Mouse (Mus musculus) intestine, embryonic 16.5 days (tissue): ENCODE data around the gene Adgrg3. TPM values are rescaled to one million over a fixed set of nuclear protein-coding genes. Genes with fewer than 3 reads are reported as not detected.

Source experiments
- ATAC-seq: fragments of 200-750 bp; cut with Nextera tagmentation; 2 replicates; pipeline ENCODE4 v1.8.0; 2017; ENCODE audit warnings: moderate TSS enrichment, moderate library complexity
- H3K27ac ChIP-seq: fragments of 300-500 bp; sonication (generic); 2 replicates; pipeline ENCODE4 v1.5.1; 2014; ENCODE audit warnings: mild to moderate bottlenecking, low read length
- H3K27me3 ChIP-seq: fragments of 300-500 bp; sonication (generic); replicated peaks from 2 replicates; pipeline ENCODE4 v1.6.1; 2014; ENCODE audit warnings: low read length, control low read depth, mixed read lengths; ENCODE audit not compliant: control insufficient read depth, insufficient read depth
- H3K36me3 ChIP-seq: fragments of 300-500 bp; sonication (generic); 2 replicates; pipeline ENCODE4 v1.6.1; 2014; ENCODE audit warnings: low read length, control low read depth; ENCODE audit not compliant: control insufficient read depth, insufficient read depth
- H3K4me1 ChIP-seq: fragments of 300-500 bp; sonication (generic); 2 replicates; pipeline ENCODE4 v1.6.1; 2014; ENCODE audit warnings: low read length, control low read depth, mixed read lengths; ENCODE audit not compliant: control insufficient read depth, insufficient read depth
- H3K4me2 ChIP-seq: fragments of 300-500 bp; sonication (generic); 2 replicates; pipeline ENCODE4 v1.6.1; 2014; ENCODE audit warnings: low read depth, low read length, control low read depth
- H3K4me3 ChIP-seq: fragments of 300-500 bp; sonication (generic); 2 replicates; pipeline ENCODE4 v1.5.1; 2014; ENCODE audit warnings: mild to moderate bottlenecking, low read length
- H3K9ac ChIP-seq: fragments of 300-500 bp; sonication (generic); 2 replicates; pipeline ENCODE4 v1.6.1; 2014; ENCODE audit warnings: low read depth, low read length
- H3K9me3 ChIP-seq: fragments of 300-500 bp; sonication (generic); 2 replicates; pipeline ENCODE4 v1.6.1; 2016; ENCODE audit warnings: low read length, control low read depth; ENCODE audit not compliant: control insufficient read depth
- WGBS: fragments of 180-500 bp; shearing (Covaris S2); extraction: QIAGEN DNeasy Blood & Tissue Kit; methylation state at CpG from one replicate; pipeline ENCODE4 v1.1.7; 2014; 5-methylcytosine and 5-hydroxymethylcytosine counted together
- polyA plus RNA-seq: library from polyadenylated mRNA; unstranded; fragments of >200 nt; fragmentation: Nextera tagmentation; extraction: Ambion mirVana; gene quantifications from 2 replicates; pipeline ENCODE4 v1.2.1, GENCODE M21; 2015

Gene Adgrg3
- polyA plus RNA-seq, 1 experiment from 2014 or later = 3.0 TPM

- H3K27ac ChIP-seq = no peak overlapping the region
- H3K4me3 ChIP-seq = no peak overlapping the region
- H3K9ac ChIP-seq = no peak overlapping the region
- no peaks in the 10 kb centered on the region for H3K9me3 ChIP-seq
- H3K4me2 ChIP-seq = no peak overlapping the region
- no peak for ATAC-seq
- peaks cover 44% of the 10 kb centered on the region for H3K4me1 ChIP-seq
- 65% methylated on average over 6 of the region's 6 CpGs for WGBS
- no peaks in the 10 kb centered on the region for H3K36me3 ChIP-seq
- no peaks in the 10 kb centered on the region for H3K27me3 ChIP-seq
Measured at GRCm38 (mm10) chr8:94997857-94998243, 19.6 kb upstream of the Adgrg3 start.

- Histone ChIP-seq H3K4me1 (peaks cover 41% of the 10 kb centered on the region), H3K36me3 (no peaks in the 10 kb centered on the region)
- 39% methylated on average over 2 of the region's 2 CpGs for WGBS
Measured at GRCm38 (mm10) chr8:94998431-94998830, 19.1 kb upstream of the Adgrg3 start.

DNA sequence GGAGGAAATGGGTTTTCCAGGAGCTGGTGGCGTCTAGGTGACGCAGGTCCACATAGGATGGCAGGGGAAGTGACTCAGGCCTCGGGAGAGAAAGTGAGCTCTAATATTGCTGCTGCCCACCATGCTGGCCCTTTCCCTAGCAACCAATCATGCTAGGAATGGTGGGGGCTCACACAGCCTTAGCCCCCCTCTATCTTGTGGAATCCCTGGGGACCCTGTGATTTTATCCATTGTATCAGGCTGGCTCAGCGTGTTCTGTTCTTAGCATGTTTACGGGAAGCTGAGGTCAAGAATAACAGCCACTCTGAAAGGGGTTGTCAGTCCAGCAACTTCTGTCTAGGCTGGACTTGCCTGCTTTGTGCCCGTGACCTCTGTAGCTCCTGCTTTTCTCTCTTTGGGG lies 18.5 kb upstream of the Adgrg3 start:
- ATAC-seq = no peak
- 52% methylated on average over 6 of the region's 6 CpGs for WGBS

More at GRCm38 (mm10) chr8:94998431-94998830, 19.1 kb upstream of the Adgrg3 start:
- Histone ChIP-seq H3K4me3 (no peak overlapping the region), H3K9ac (no peak overlapping the region), H3K4me2 (no peak overlapping the region), H3K27me3 (no peaks in the 10 kb centered on the region), H3K9me3 (no peaks in the 10 kb centered on the region), H3K27ac (no peak overlapping the region)
- no peak for ATAC-seq

GRCm38 (mm10) chr8:94999956-95000355 lies 17.5 kb upstream of the Adgrg3 start:
- Histone ChIP-seq H3K36me3 (no peaks in the 10 kb centered on the region), H3K4me3 (no peak overlapping the region), H3K9me3 (no peaks in the 10 kb centered on the region), H3K27ac (0 out of 2 replicates have a peak overlapping the region, but pooled peaks have one; percentile 43), H3K4me2 (no peak overlapping the region), H3K4me1 (peaks cover 37% of the 10 kb centered on the region), H3K9ac (no peak overlapping the region), H3K27me3 (no peaks in the 10 kb centered on the region)
- WGBS = 47% methylated on average over 6 of the region's 6 CpGs
- ATAC-seq = 0 out of 2 replicates have a peak, but pooled peaks have one; percentile 5

More for the DNA sequence above, 18.5 kb upstream of the Adgrg3 start:
- Histone ChIP-seq H3K27me3 (no peaks in the 10 kb centered on the region), H3K9me3 (no peaks in the 10 kb centered on the region), H3K36me3 (no peaks in the 10 kb centered on the region), H3K4me2 (no peak overlapping the region), H3K4me3 (no peak overlapping the region), H3K4me1 (peaks cover 38% of the 10 kb centered on the region), H3K9ac (no peak overlapping the region), H3K27ac (peak overlapping the region; percentile 50)

- Histone ChIP-seq H3K9ac (no peak overlapping the region), H3K9me3 (no peaks in the 10 kb centered on the region), H3K4me3 (no peak overlapping the region), H3K4me1 (peaks cover 37% of the 10 kb centered on the region), H3K36me3 (no peaks in the 10 kb centered on the region), H3K4me2 (no peak overlapping the region), H3K27me3 (no peaks in the 10 kb centered on the region), H3K27ac (peak overlapping the region; percentile 26; the same call in 1 of the 2 replicates)
- 14% methylated on average over 5 of the region's 5 CpGs for WGBS
- peak; percentile 19 for ATAC-seq
Measured at GRCm38 (mm10) chr8:95000684-95001083, 16.8 kb upstream of the Adgrg3 start.

DNA sequence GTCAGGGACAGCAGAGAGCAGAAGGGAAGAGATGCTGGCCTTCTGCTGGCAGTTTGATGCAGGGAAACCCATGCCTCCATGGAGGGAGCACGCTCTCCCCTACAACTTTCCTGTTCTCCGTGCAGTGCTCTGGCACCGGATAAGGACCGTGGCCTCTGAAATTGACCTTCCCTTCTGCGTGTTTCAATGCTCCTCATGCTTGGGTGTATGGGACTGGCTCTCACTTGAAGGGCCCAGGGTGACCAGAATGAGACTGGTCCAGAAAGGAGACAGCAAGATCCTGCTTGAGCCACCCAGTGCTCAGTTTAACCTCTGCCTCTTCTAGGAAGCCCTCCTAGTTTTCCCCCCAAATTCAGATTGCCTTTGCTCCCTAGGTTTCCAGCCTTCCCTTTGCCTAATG lies 16.3 kb upstream of the Adgrg3 start:
- Histone ChIP-seq H3K27me3 (no peaks in the 10 kb centered on the region), H3K4me1 (peaks cover 33% of the 10 kb centered on the region), H3K36me3 (no peaks in the 10 kb centered on the region), H3K9me3 (no peaks in the 10 kb centered on the region), H3K27ac (peak overlapping the region; percentile 26; the same call in 1 of the 2 replicates), H3K4me2 (no peak overlapping the region), H3K4me3 (no peak overlapping the region), H3K9ac (no peak overlapping the region)
- ATAC-seq = no peak
- 70% methylated on average over 5 of the region's 5 CpGs for WGBS

GRCm38 (mm10) chr8:95001655-95002054 lies 15.8 kb upstream of the Adgrg3 start:
- H3K4me1 ChIP-seq = peaks cover 28% of the 10 kb centered on the region
- 11% methylated on average over 7 of the region's 7 CpGs for WGBS

DNA sequence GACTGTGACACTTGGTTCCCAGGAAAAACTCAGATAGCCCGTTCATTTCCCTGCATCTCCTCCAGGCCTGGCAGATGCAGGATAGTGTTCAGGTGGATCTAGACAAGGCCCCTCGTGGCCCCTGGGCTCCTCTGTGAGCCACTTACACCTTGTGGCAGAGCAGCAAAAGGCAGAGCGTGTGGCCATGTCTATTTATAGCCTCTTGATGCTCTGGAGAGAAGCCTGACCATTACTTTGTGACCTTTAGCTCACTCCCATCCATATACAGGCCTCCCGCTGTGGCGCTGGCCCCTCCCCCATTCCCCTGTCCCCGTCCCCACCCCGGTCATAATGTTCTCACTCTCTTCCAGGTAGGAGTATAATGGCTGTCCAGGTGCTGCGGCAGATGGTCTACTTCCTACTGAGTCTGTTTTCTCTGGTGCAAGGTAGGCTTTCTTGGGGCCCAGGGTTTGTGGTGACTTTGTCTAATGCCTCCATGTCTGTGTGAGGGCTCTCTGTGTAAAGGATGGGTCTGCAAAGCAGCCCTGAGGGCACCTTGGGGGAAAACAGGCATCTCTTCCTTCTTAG lies 15.3 kb upstream of the Adgrg3 start:
- no peak overlapping the region for H3K4me3 ChIP-seq
- no peak overlapping the region for H3K4me2 ChIP-seq
- WGBS = 34% methylated on average over 8 of the region's 8 CpGs
- H3K27ac ChIP-seq = peak overlapping the region; percentile 38; the same call in 1 of the 2 replicates
- no peaks in the 10 kb centered on the region for H3K27me3 ChIP-seq
- H3K36me3 ChIP-seq = no peaks in the 10 kb centered on the region
- no peaks in the 10 kb centered on the region for H3K9me3 ChIP-seq
- peaks cover 26% of the 10 kb centered on the region for H3K4me1 ChIP-seq
- ATAC-seq = peak; percentile 22; the same call in 1 of the 2 replicates
- 0 out of 2 replicates have a peak overlapping the region, but pooled peaks have one; percentile 39 for H3K9ac ChIP-seq

More at GRCm38 (mm10) chr8:95001655-95002054, 15.8 kb upstream of the Adgrg3 start:
- peak; percentile 69 for ATAC-seq
- Histone ChIP-seq H3K4me3 (no peak overlapping the region), H3K9ac (0 out of 2 replicates have a peak overlapping the region, but pooled peaks have one; percentile 39), H3K27ac (peak overlapping the region; percentile 26; the same call in 1 of the 2 replicates), H3K27me3 (no peaks in the 10 kb centered on the region), H3K4me2 (no peak overlapping the region), H3K9me3 (no peaks in the 10 kb centered on the region), H3K36me3 (no peaks in the 10 kb centered on the region)

DNA sequence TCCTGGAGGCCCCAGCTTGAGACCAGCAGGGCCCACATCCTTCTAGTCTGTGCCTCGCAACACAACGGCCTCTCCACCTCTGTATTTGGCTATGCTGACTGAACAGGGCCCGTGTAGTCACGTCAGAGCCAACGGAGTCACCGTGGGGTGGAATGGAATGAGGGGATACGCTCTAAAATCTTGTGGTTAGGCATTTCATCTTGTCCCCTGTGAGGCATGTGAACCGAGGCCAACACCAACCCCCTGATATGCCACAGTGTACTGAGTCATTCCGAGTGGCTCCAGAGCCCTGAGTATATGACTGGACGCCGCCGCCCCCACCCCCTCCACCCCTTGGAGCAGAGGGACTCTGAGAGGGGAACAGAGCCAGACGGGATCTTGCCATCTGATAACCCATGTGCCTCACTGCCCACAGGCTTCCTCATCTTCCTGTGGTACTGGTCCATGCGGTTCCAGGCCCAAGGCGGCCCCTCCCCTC lies 5.0 kb upstream of the Adgrg3 start:
- no peak for ATAC-seq
- H3K4me1 ChIP-seq = no peaks in the 10 kb centered on the region
- H3K4me2 ChIP-seq = no peak overlapping the region
- no peaks in the 10 kb centered on the region for H3K9me3 ChIP-seq
- no peak overlapping the region for H3K4me3 ChIP-seq
- H3K36me3 ChIP-seq = no peaks in the 10 kb centered on the region
- no peak overlapping the region for H3K27ac ChIP-seq
- WGBS = 83% methylated on average over 15 of the region's 15 CpGs
- H3K27me3 ChIP-seq = no peaks in the 10 kb centered on the region
- no peak overlapping the region for H3K9ac ChIP-seq
